Mouse (Mus musculus): ENCODE data around the gene Rbpj. TPM values are rescaled to one million over a fixed set of nuclear protein-coding genes. Genes with fewer than 3 reads are reported as not detected.

Gene Rbpj
- polyA plus RNA-seq, 1 experiment = 25.7 TPM

DNA sequence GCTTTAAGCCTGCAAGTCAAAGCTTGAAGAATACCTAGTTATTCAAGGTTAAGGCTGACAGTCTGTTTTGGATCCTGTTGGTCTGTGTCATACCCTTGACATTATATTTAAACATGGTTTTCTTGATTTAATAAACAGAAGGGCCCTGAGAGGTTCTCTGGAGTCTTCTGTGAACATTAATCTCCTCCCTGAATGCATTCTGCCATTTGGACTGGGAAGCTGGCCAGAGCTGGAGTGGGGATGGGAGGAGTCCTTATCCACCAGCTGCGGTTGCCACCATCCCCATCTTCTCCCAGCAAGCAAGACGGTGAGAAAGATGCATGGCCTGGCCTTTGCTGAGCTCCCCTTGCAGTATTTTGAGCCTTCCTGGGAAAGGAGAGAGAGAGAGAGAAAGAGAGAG is 220.4 kb downstream of the Rbpj start:
- WGBS = 100% methylated on average over 2 of the region's 2 CpGs
- Histone ChIP-seq H3K27ac (ENCODE audit: control insufficient read depth, insufficient read depth, low read length) (no peak overlapping the region), H3K4me1 (replicated peaks; ENCODE audit: control insufficient read depth, insufficient read depth, low read length) (no peaks in the 10 kb centered on the region), H3K27me3 (ENCODE audit: control insufficient read depth, insufficient read depth, low read length) (no peaks in the 10 kb centered on the region), H3K36me3 (ENCODE audit: control insufficient read depth, insufficient read depth, low read length) (no peaks in the 10 kb centered on the region), H3K4me3 (ENCODE audit: control insufficient read depth, insufficient read depth, low read length) (no peak overlapping the region)
- DNase-seq = no peak
- TF ChIP-seq POLR2A (IDR thresholded peaks at IDR 0.05; ENCODE audit: control insufficient read depth, extremely low read depth, insufficient read depth, low read length, poor library complexity) (no peak), CTCF (IDR thresholded peaks at IDR 0.05; ENCODE audit: borderline replicate concordance, control insufficient read depth, extremely low read depth, insufficient read depth, low read length, poor library complexity) (no peak)

GRCm38 (mm10) chr5:53688326-53688725 is 222.4 kb downstream of the Rbpj start:
- Histone ChIP-seq H3K36me3 (ENCODE audit: control insufficient read depth, insufficient read depth, low read length) (no peaks in the 10 kb centered on the region), H3K27me3 (ENCODE audit: control insufficient read depth, insufficient read depth, low read length) (no peaks in the 10 kb centered on the region), H3K4me1 (replicated peaks; ENCODE audit: control insufficient read depth, insufficient read depth, low read length) (no peaks in the 10 kb centered on the region), H3K27ac (ENCODE audit: control insufficient read depth, insufficient read depth, low read length) (no peak overlapping the region), H3K4me3 (ENCODE audit: control insufficient read depth, insufficient read depth, low read length) (no peak overlapping the region)
- 92% methylated on average over 7 of the region's 7 CpGs for WGBS
- no peak for DNase-seq
- TF ChIP-seq POLR2A (IDR thresholded peaks at IDR 0.05; ENCODE audit: control insufficient read depth, extremely low read depth, insufficient read depth, low read length, poor library complexity) (no peak), CTCF (IDR thresholded peaks at IDR 0.05; ENCODE audit: borderline replicate concordance, control insufficient read depth, extremely low read depth, insufficient read depth, low read length, poor library complexity) (no peak)

GRCm38 (mm10) chr5:53691577-53691976 is 225.6 kb downstream of the Rbpj start:
- WGBS = 92% methylated on average over 3 of the region's 3 CpGs
- no peak for DNase-seq
- Histone ChIP-seq H3K36me3 (ENCODE audit: control insufficient read depth, insufficient read depth, low read length) (no peaks in the 10 kb centered on the region), H3K27me3 (ENCODE audit: control insufficient read depth, insufficient read depth, low read length) (no peaks in the 10 kb centered on the region), H3K4me3 (ENCODE audit: control insufficient read depth, insufficient read depth, low read length) (no peak overlapping the region), H3K27ac (ENCODE audit: control insufficient read depth, insufficient read depth, low read length) (no peak overlapping the region), H3K4me1 (replicated peaks; ENCODE audit: control insufficient read depth, insufficient read depth, low read length) (no peaks in the 10 kb centered on the region)
- no peak for TF ChIP-seq POLR2A (IDR thresholded peaks at IDR 0.05; ENCODE audit: control insufficient read depth, extremely low read depth, insufficient read depth, low read length, poor library complexity)
- no peak for TF ChIP-seq CTCF (IDR thresholded peaks at IDR 0.05; ENCODE audit: borderline replicate concordance, control insufficient read depth, extremely low read depth, insufficient read depth, low read length, poor library complexity)

- no peaks in the 10 kb centered on the region for H3K4me1 ChIP-seq (replicated peaks; ENCODE audit: control insufficient read depth, insufficient read depth, low read length)
- no peak overlapping the region for H3K4me3 ChIP-seq (ENCODE audit: control insufficient read depth, insufficient read depth, low read length)
- H3K27me3 ChIP-seq (ENCODE audit: control insufficient read depth, insufficient read depth, low read length) = no peaks in the 10 kb centered on the region
- 54% methylated on average over 8 of the region's 8 CpGs for WGBS
- TF ChIP-seq CTCF (IDR thresholded peaks at IDR 0.05; ENCODE audit: borderline replicate concordance, control insufficient read depth, extremely low read depth, insufficient read depth, low read length, poor library complexity) = no peak
- no peak for TF ChIP-seq POLR2A (IDR thresholded peaks at IDR 0.05; ENCODE audit: control insufficient read depth, extremely low read depth, insufficient read depth, low read length, poor library complexity)
- H3K36me3 ChIP-seq (ENCODE audit: control insufficient read depth, insufficient read depth, low read length) = no peaks in the 10 kb centered on the region
- no peak for DNase-seq
- no peak overlapping the region for H3K27ac ChIP-seq (ENCODE audit: control insufficient read depth, insufficient read depth, low read length)
These were observed 226.1 kb downstream of the Rbpj start for GRCm38 (mm10) chr5:53692100-53692499.

GRCm38 (mm10) chr5:53692662-53693061 is 226.7 kb downstream of the Rbpj start:
- Histone ChIP-seq H3K36me3 (ENCODE audit: control insufficient read depth, insufficient read depth, low read length) (no peaks in the 10 kb centered on the region), H3K27ac (ENCODE audit: control insufficient read depth, insufficient read depth, low read length) (no peak overlapping the region), H3K27me3 (ENCODE audit: control insufficient read depth, insufficient read depth, low read length) (no peaks in the 10 kb centered on the region), H3K4me3 (ENCODE audit: control insufficient read depth, insufficient read depth, low read length) (no peak overlapping the region), H3K4me1 (replicated peaks; ENCODE audit: control insufficient read depth, insufficient read depth, low read length) (no peaks in the 10 kb centered on the region)
- no peak for TF ChIP-seq CTCF (IDR thresholded peaks at IDR 0.05; ENCODE audit: borderline replicate concordance, control insufficient read depth, extremely low read depth, insufficient read depth, low read length, poor library complexity)
- TF ChIP-seq POLR2A (IDR thresholded peaks at IDR 0.05; ENCODE audit: control insufficient read depth, extremely low read depth, insufficient read depth, low read length, poor library complexity) = no peak
- DNase-seq = no peak
- 100% methylated on average over 1 of the region's 1 CpGs for WGBS

GRCm38 (mm10) chr5:53696701-53697100 is 230.7 kb downstream of the Rbpj start:
- 88% methylated on average over 3 of the region's 3 CpGs for WGBS
- H3K27ac ChIP-seq (ENCODE audit: control insufficient read depth, insufficient read depth, low read length) = no peak overlapping the region
- no peak for DNase-seq
- TF ChIP-seq POLR2A (IDR thresholded peaks at IDR 0.05; ENCODE audit: control insufficient read depth, extremely low read depth, insufficient read depth, low read length, poor library complexity) (no peak), CTCF (IDR thresholded peaks at IDR 0.05; ENCODE audit: borderline replicate concordance, control insufficient read depth, extremely low read depth, insufficient read depth, low read length, poor library complexity) (no peak)
- H3K4me3 ChIP-seq (ENCODE audit: control insufficient read depth, insufficient read depth, low read length) = no peak overlapping the region
- no peaks in the 10 kb centered on the region for H3K27me3 ChIP-seq (ENCODE audit: control insufficient read depth, insufficient read depth, low read length)
- no peaks in the 10 kb centered on the region for H3K36me3 ChIP-seq (ENCODE audit: control insufficient read depth, insufficient read depth, low read length)
- no peaks in the 10 kb centered on the region for H3K4me1 ChIP-seq (replicated peaks; ENCODE audit: control insufficient read depth, insufficient read depth, low read length)

DNA sequence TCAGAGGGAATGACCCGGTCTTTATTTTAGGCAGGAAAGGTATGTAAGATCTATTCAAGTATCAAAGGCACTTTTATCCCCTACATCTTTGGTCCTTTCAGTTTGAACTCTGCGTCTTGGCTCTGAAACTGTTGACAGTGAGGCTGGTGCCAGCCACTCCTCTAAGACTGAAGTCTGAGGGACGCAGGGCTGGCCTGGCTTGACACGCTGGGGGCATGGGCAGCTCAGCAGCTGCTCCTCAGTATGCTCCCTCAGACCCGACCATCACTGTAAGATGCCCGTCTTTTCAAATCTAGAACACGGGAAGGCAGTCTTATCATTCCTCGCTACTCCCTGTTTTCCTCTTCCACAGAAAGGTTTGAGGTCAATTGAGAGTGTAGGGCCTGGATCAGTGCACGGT is 231.8 kb downstream of the Rbpj start:
- Histone ChIP-seq H3K4me3 (ENCODE audit: control insufficient read depth, insufficient read depth, low read length) (no peak overlapping the region), H3K27ac (ENCODE audit: control insufficient read depth, insufficient read depth, low read length) (no peak overlapping the region), H3K4me1 (replicated peaks; ENCODE audit: control insufficient read depth, insufficient read depth, low read length) (no peaks in the 10 kb centered on the region), H3K27me3 (ENCODE audit: control insufficient read depth, insufficient read depth, low read length) (no peaks in the 10 kb centered on the region), H3K36me3 (ENCODE audit: control insufficient read depth, insufficient read depth, low read length) (no peaks in the 10 kb centered on the region)
- WGBS = 86% methylated on average over 9 of the region's 9 CpGs
- no peak for DNase-seq
- TF ChIP-seq CTCF (IDR thresholded peaks at IDR 0.05; ENCODE audit: borderline replicate concordance, control insufficient read depth, extremely low read depth, insufficient read depth, low read length, poor library complexity) (no peak), POLR2A (IDR thresholded peaks at IDR 0.05; ENCODE audit: control insufficient read depth, extremely low read depth, insufficient read depth, low read length, poor library complexity) (no peak)
